Mouse (Mus musculus) small intestine, adult 2 months (tissue): ENCODE data around the gene Afdn.

ENCODE experiments used
- CTCF ChIP-seq: fragments of 200-500 bp; IDR thresholded peaks from 2 replicates; pipeline ENCODE4 v1.5.1; 2012; ENCODE audit warnings: low read depth, mild to moderate bottlenecking, control low read depth, inconsistent platforms, low read length, moderate library complexity, mixed read lengths; ENCODE audit not compliant: insufficient replicate concordance, insufficient read length; ENCODE audit errors: extremely low read depth
- POLR2A ChIP-seq: fragments of 200-500 bp; IDR thresholded peaks from 2 replicates; pipeline ENCODE4 v1.6.1; 2012; ENCODE audit warnings: low read depth, mild to moderate bottlenecking, control low read depth, inconsistent platforms, low read length, moderate library complexity

DNA sequence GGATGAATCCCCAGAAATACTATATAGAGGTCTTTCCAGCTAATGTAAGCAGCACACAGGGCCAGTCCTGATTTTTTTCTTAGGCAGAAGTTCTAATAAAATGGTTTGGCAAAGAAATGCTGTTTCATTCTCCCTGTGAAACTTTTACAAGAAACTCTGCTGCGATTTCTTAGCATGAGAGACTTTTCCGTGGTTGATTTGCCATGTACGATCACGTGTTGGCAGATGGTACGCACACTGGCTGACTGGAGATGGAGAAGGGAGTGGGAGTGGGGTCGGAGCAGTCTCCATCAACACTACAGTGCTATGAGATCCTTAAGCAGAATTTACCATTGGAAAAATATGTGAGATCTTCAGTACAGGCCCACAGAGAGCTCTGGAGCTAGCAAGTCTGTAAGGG lies 16.1 kb upstream of the Afdn start:
- TF ChIP-seq CTCF = no peak
- no peak for TF ChIP-seq POLR2A
